In genomic region chr4:147940111-147940510, GRCm38 (mm10) we compare ENCODE assay signal across 9 mouse cellular contexts. TPM values are rescaled to one million over a fixed set of nuclear protein-coding genes. Genes with fewer than 3 reads are reported as not detected.
DNase-seq lines count a peak whose midpoint lies in the region; ATAC-seq and TF ChIP-seq lines count a peak whose summit lies in the region.
"Had no signal": no experiment of that assay in that cellular context is flagged by ENCODE, and none has a peak within 500 bp of the region (broad histone marks: within the 10 kb centered on the region; RNA-seq: fewer than 3 reads in every experiment).

No protein-coding gene starts in this region.

- TF ChIP-seq CTCF in cerebellum, adult 2 months (IDR thresholded peaks at IDR 0.05; ENCODE audit: borderline replicate concordance, insufficient read depth, low read depth, low read length), result no peak

- H3K9me3 ChIP-seq in liver, embryonic 11.5 days (ENCODE audit: control insufficient read depth, low read length), result no peaks in the 10 kb centered on the region
- H3K9me3 ChIP-seq in hindbrain, embryonic 16.5 days (ENCODE audit: control insufficient read depth, low read length), result no peaks in the 10 kb centered on the region
- no peaks in the 10 kb centered on the region for H3K9me3 ChIP-seq in midbrain, embryonic 15.5 days

- no peak for ATAC-seq in liver, embryonic 11.5 days (replicated peaks; ENCODE audit: low FRiP score)
- 0 out of 2 replicates have a peak, but pooled peaks have one; percentile 6 for ATAC-seq in hindbrain, embryonic 16.5 days
- ATAC-seq in midbrain, embryonic 15.5 days (replicated peaks), result peak; percentile 10
- ATAC-seq in monocyte, adult 5-6 weeks (replicated peaks; ENCODE audit: insufficient number of reproducible peaks, low FRiP score, low TSS enrichment, poor library complexity, severe bottlenecking), result no peak

- H3K27ac ChIP-seq in cerebellum, adult 2 months (ENCODE audit: insufficient read depth, low read length), result no peak overlapping the region
- H3K27ac ChIP-seq in liver, embryonic 11.5 days (ENCODE audit: low read depth, low read length), result no peak overlapping the region
- H3K27ac ChIP-seq in hindbrain, embryonic 16.5 days (ENCODE audit: low read depth, low read length), result peak overlapping the region; percentile 64
- peak overlapping the region; percentile 77 for H3K27ac ChIP-seq in midbrain, embryonic 15.5 days

- no peaks in the 10 kb centered on the region for H3K27me3 ChIP-seq in cerebellum, adult 2 months (ENCODE audit: control insufficient read depth, insufficient read depth, low read length)
- no peaks in the 10 kb centered on the region for H3K27me3 ChIP-seq in liver, embryonic 11.5 days (replicated peaks; ENCODE audit: control insufficient read depth, insufficient read depth, low read length)
- H3K27me3 ChIP-seq in hindbrain, embryonic 16.5 days (replicated peaks; ENCODE audit: control insufficient read depth, insufficient read depth, low read length), result no peaks in the 10 kb centered on the region; the same call in 1 of the 2 replicates
- no peaks in the 10 kb centered on the region for H3K27me3 ChIP-seq in midbrain, embryonic 15.5 days (replicated peaks)

- H3K4me2 ChIP-seq in liver, embryonic 11.5 days, result peak overlapping the region; percentile 51
- peak overlapping the region; percentile 99 for H3K4me2 ChIP-seq in hindbrain, embryonic 16.5 days (ENCODE audit: low read length)
- H3K4me2 ChIP-seq in midbrain, embryonic 15.5 days, result peak overlapping the region; percentile 97

- peaks cover 9% of the 10 kb centered on the region for H3K4me1 ChIP-seq in cerebellum, adult 2 months (ENCODE audit: control insufficient read depth, insufficient read depth, low read length)
- peaks cover 17% of the 10 kb centered on the region for H3K4me1 ChIP-seq in liver, embryonic 11.5 days (replicated peaks; ENCODE audit: control insufficient read depth, insufficient read depth, low read length)
- H3K4me1 ChIP-seq in hindbrain, embryonic 16.5 days (ENCODE audit: control insufficient read depth, insufficient read depth, low read depth, low read length), result peaks cover 29% of the 10 kb centered on the region
- H3K4me1 ChIP-seq in midbrain, embryonic 15.5 days, result peaks cover 40% of the 10 kb centered on the region

- no peak for TF ChIP-seq POLR2A in cerebellum, adult 2 months (IDR thresholded peaks at IDR 0.05; ENCODE audit: borderline replicate concordance, insufficient read depth, low read length)

- peak in 1 of 2 experiments; percentile 22 for DNase-seq in cerebellum, adult 2 months
- DNase-seq in cerebellum, adult 18-20 months, result no peak
- DNase-seq in liver, embryonic 11.5 days (ENCODE audit: low spot score), result no peak
- DNase-seq in liver, result no peak
- no peak for DNase-seq in gastrocnemius, postnatal 10 days

- 0 out of 2 replicates have a peak overlapping the region, but pooled peaks have one; percentile 10 for H3K9ac ChIP-seq in liver, embryonic 11.5 days (ENCODE audit: low read depth, low read length)
- H3K9ac ChIP-seq in hindbrain, embryonic 16.5 days (ENCODE audit: low read depth, low read length), result no peak overlapping the region
- H3K9ac ChIP-seq in midbrain, embryonic 15.5 days, result no peak overlapping the region

- peak overlapping the region; percentile 52 for H3K4me3 ChIP-seq in cerebellum, adult 2 months (replicated peaks; ENCODE audit: insufficient read depth, low read depth, low read length)
- H3K4me3 ChIP-seq in liver, embryonic 11.5 days (ENCODE audit: low read depth, low read length), result 0 out of 2 replicates have a peak overlapping the region, but pooled peaks have one; percentile 99
- no peak overlapping the region; the same call in 1 of the 2 replicates for H3K4me3 ChIP-seq in hindbrain, embryonic 16.5 days (ENCODE audit: low read length)
- H3K4me3 ChIP-seq in midbrain, embryonic 15.5 days, result peak overlapping the region; percentile 72

- H3K36me3 ChIP-seq in liver, embryonic 11.5 days (ENCODE audit: control insufficient read depth, insufficient read depth, low read length), result peaks cover 12% of the 10 kb centered on the region
- peaks cover 6% of the 10 kb centered on the region for H3K36me3 ChIP-seq in hindbrain, embryonic 16.5 days (ENCODE audit: control insufficient read depth, insufficient read depth, low read length)
- H3K36me3 ChIP-seq in midbrain, embryonic 15.5 days (replicated peaks), result peaks cover 16% of the 10 kb centered on the region

- 13% methylated on average over 9 of the region's 9 CpGs for WGBS in cerebellum, adult 2 months
- WGBS in liver, embryonic 11.5 days, result 63% methylated on average over 9 of the region's 9 CpGs
- 32% methylated on average over 9 of the region's 9 CpGs for WGBS in hindbrain, embryonic 16.5 days
- 42% methylated on average over 9 of the region's 9 CpGs for WGBS in midbrain, embryonic 15.5 days

RNA-seq across cellular contexts. Expression of gene 2510039O18Rik, which starts 0.6 kb away (rescaled TPM):
- polyA plus RNA-seq in cerebellum, adult 2 months (2012; rRNA removed), result 34.1 and 34.5 TPM in 2 replicates
- 18.6 and 19.2 TPM in 2 replicates for polyA plus RNA-seq in liver, embryonic 11.5 days (2014; fragmentation: Nextera tagmentation; extraction: Ambion mirVana)
- 8.0 and 10.6 TPM in 2 replicates for polyA plus RNA-seq in hindbrain, embryonic 16.5 days (2015; fragmentation: Nextera tagmentation; extraction: Ambion mirVana)
- 12.8 and 16.5 TPM in 2 replicates for polyA plus RNA-seq in midbrain, embryonic 15.5 days (2015; fragmentation: Nextera tagmentation; extraction: Ambion mirVana)
- 41.3 to 61.2 TPM (median 48.2 TPM) in 3 replicates for total RNA-seq in monocyte, adult 5-6 weeks (2017)
- total RNA-seq in gastrocnemius, postnatal 10 days (2021), result 10 to 100 TPM; 25.7 to 28.2 TPM

RNA-seq across cellular contexts. Expression of gene Plod1, which starts 3.5 kb away (rescaled TPM):
- 33.0 and 36.0 TPM in 2 replicates for polyA plus RNA-seq in cerebellum, adult 2 months (2012; rRNA removed)
- 32.6 and 33.9 TPM in 2 replicates for polyA plus RNA-seq in liver, embryonic 11.5 days (2014; fragmentation: Nextera tagmentation; extraction: Ambion mirVana)
- 28.4 and 34.8 TPM in 2 replicates for polyA plus RNA-seq in hindbrain, embryonic 16.5 days (2015; fragmentation: Nextera tagmentation; extraction: Ambion mirVana)
- 20.2 and 22.7 TPM in 2 replicates for polyA plus RNA-seq in midbrain, embryonic 15.5 days (2015; fragmentation: Nextera tagmentation; extraction: Ambion mirVana)
- total RNA-seq in monocyte, adult 5-6 weeks (2017), result 11.0 to 12.8 TPM (median 12.7 TPM) in 3 replicates
- total RNA-seq in gastrocnemius, postnatal 10 days (2021), result 10 to 100 TPM; 50.6 to 55.3 TPM

RNA-seq across cellular contexts. Expression of gene Mfn2, which starts 35.6 kb away (rescaled TPM):
- 112 and 113 TPM in 2 replicates for polyA plus RNA-seq in cerebellum, adult 2 months (2012; rRNA removed)
- polyA plus RNA-seq in liver, embryonic 11.5 days (2014; fragmentation: Nextera tagmentation; extraction: Ambion mirVana), result 36.0 and 37.6 TPM in 2 replicates
- polyA plus RNA-seq in hindbrain, embryonic 16.5 days (2015; fragmentation: Nextera tagmentation; extraction: Ambion mirVana), result 107 and 115 TPM in 2 replicates
- polyA plus RNA-seq in midbrain, embryonic 15.5 days (2015; fragmentation: Nextera tagmentation; extraction: Ambion mirVana), result 101 and 104 TPM in 2 replicates
- 12.1 to 32.5 TPM (median 24.6 TPM) in 3 replicates for total RNA-seq in monocyte, adult 5-6 weeks (2017)
- 100 to 1,000 TPM; 254 to 282 TPM for total RNA-seq in gastrocnemius, postnatal 10 days (2021)

RNA-seq across cellular contexts. Expression of gene Nppb, which starts 45.5 kb away (rescaled TPM):
- polyA plus RNA-seq in cerebellum, adult 2 months (2012; rRNA removed), result 0.15 TPM in 1 of 2 replicates, not detected in the other
- polyA plus RNA-seq in liver, embryonic 11.5 days (2014; fragmentation: Nextera tagmentation; extraction: Ambion mirVana), result 1.1 TPM in 1 of 2 replicates, not detected in the other
- 0.20 and 0.21 TPM in 2 replicates for polyA plus RNA-seq in hindbrain, embryonic 16.5 days (2015; fragmentation: Nextera tagmentation; extraction: Ambion mirVana)
- not detected in 2 replicates for polyA plus RNA-seq in midbrain, embryonic 15.5 days (2015; fragmentation: Nextera tagmentation; extraction: Ambion mirVana)
- not detected in 3 replicates for total RNA-seq in monocyte, adult 5-6 weeks (2017)
- total RNA-seq in gastrocnemius, postnatal 10 days (2021), result not detected
- total RNA-seq: common myeloid progenitor, adult 5-6 weeks had no signal

Comparison
In these comparisons a context has a peak if more than half of its experiments do, and no peak if none do; other contexts are left out.
1. H3K27ac ChIP-seq: peak in hindbrain, embryonic 16.5 days (single experiment) and midbrain, embryonic 15.5 days (single experiment); none in cerebellum, adult 2 months (single experiment) and liver, embryonic 11.5 days (single experiment).
2. ATAC-seq: peak in hindbrain, embryonic 16.5 days (single experiment) and midbrain, embryonic 15.5 days (single experiment); none in liver, embryonic 11.5 days (single experiment) and monocyte, adult 5-6 weeks (single experiment).
3. Peak in every context shown above with its lines, with median percentiles within 50 percentile points of each other: H3K4me2 ChIP-seq.